Mouse (Mus musculus): ENCODE results near the gene Akna. TPM values are rescaled to one million over a fixed set of nuclear protein-coding genes. Genes with fewer than 3 reads are reported as not detected.

The Akna gene
- total RNA-seq, 1 experiment from 2014 or later = 4.4 TPM

DNA sequence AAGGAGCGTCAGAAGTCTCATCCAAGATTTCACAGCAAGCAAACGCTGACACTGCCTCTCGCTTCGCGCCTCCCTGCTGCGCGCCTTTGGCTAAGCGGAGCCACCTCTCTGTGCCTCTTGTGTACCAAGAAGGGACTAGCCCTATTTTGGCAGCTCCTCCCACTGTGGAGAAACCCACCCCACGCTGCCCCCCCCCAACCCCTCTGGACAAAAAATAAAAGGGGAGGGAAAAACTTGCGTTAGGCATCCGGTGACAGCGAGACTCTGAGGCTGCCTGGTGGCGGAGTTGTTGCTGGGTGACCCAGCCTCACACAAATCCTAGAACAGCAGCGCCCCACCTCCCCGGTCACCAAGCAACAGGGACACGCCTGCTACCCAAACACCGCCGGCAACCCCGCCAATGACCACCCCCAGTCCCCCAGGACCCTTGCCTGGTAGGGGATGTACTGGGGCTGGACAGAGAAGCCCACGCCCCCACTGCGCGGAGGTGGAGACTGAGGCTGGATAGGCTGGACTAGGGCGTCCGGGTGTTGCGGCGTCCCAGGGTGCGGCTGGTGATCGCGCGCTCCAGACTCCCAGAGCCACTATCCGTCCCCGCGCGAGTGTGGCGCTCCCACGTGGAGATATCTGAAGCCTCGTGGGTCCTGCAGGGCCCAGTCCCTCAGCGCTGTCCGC, 6.9 kb upstream of the Akna start:
- peak; percentile 73 for DNase-seq

DNA sequence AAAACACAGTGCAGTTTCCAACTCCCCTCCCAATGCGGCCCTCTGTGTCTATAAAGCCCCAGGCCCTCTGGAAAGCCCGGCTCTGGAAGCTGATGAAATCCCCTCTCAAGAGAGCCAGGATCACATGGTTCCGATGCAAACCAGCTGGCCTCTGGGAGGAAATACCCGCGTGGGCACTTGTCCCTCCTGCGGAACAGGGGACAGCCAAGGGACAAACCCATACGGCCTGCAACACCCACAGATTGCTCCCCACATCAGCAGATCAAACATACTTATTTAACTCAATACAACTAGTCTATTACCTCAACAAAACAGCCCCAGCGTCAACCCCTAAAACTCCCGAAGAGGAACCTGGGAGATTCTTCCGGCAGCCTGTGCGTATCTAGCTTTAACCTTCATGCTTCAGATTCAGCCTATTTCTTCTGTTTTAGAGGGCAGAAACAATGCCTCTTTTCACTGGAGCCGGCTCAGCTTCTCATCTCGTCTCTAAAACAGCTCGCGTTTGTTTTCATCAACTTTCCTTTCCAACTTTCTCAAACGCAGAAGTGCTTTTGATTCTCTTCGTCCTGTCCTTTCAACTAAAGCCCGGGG, 6.3 kb upstream of the Akna start:
- peak; percentile 47 for DNase-seq

GRCm38 (mm10) chr4:63408649-63409048, 5.5 kb upstream of the Akna start:
- peak; percentile 67 for DNase-seq

DNA sequence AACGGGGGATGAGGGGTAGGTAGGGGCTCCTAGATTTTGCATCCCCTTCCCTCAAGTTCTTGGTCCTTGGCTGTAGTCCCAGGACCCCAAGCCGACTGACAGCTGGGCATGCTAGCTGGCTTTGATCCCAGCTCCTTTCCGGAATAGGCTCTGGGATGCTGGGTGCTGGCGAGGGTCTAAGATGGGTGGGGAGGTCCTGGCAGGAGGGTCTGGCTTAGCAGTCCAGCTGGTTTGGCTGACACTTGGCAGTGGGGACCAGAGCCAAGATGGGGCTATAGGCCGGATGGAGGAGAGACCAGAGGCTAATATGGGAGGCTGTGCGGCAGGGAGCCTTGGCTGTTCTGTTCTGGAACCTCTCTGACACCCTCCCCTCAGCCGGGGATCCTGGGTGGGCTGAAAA, 5.1 kb upstream of the Akna start:
- no peak for DNase-seq

DNA sequence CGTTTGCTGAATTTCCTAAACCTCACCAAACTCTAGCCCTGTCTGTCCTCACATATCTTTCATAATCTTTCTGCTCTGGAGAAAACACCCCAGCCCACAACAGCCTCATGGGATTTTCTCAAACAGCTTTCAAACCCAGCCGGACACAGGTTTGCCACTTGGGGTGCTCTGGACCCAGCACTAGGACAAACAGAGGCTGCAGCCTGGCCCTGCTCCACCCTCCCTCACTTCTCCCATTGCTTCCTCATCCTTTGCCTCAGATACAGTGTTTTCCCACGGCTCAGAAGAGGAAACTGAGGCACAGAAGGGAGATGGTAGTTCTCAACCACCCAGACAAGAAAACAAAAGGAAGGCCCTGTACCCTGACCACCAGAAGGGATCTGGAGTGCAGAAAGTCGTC, 2.5 kb upstream of the Akna start:
- DNase-seq = no peak

GRCm38 (mm10) chr4:63405051-63405450, 1.9 kb upstream of the Akna start:
- no peak for DNase-seq

GRCm38 (mm10) chr4:63404205-63404604, 1.1 kb upstream of the Akna start:
- DNase-seq = peak; percentile 39

DNA sequence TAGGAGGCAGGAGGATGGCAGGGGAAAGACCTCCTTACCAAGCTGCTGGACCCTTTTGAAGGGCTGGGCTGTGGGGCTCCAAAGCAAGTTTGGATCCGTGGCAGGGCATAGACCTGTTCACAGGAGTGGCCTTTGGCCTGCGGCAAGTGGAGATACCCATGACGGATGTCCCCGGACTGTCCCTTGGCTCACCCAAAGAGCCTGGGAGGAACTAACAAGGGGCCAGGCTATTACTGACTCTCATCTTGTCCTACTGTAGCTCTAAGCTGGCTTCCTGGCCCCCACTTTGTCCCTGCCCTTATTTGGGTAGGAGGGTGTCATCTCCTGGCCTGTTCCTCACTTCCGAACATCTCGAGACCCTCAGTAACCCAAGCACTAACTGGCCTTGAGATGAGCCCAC, 596 bp downstream of the Akna start:
- peak; percentile 44 for DNase-seq

DNA sequence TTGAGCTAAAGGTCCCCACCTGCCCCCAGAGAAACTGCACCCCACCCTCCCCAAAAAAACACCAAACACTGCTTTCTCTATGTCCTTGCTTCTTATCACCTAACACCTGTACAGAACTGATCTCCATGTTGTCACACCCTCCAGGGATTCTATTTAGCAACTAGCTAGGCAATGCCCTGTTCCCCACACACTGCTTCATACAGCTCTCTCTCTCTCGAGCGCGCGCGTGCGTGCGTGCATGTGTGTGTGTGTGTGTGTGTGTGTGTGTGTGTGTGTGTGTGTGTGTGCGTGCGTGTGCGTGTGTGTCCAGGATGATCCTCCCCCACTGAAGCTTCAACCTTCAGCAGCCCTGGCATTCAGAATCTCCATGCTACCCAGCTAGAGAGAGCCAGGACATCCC, 1.1 kb downstream of the Akna start:
- no peak for DNase-seq

- no peak for DNase-seq
Measured at GRCm38 (mm10) chr4:63401620-63402019, 1.5 kb downstream of the Akna start.

- no peak for DNase-seq
Measured at GRCm38 (mm10) chr4:63400541-63401306, 2.4 kb downstream of the Akna start.

GRCm38 (mm10) chr4:63399691-63400270, 3.4 kb downstream of the Akna start:
- no peak for DNase-seq

DNA sequence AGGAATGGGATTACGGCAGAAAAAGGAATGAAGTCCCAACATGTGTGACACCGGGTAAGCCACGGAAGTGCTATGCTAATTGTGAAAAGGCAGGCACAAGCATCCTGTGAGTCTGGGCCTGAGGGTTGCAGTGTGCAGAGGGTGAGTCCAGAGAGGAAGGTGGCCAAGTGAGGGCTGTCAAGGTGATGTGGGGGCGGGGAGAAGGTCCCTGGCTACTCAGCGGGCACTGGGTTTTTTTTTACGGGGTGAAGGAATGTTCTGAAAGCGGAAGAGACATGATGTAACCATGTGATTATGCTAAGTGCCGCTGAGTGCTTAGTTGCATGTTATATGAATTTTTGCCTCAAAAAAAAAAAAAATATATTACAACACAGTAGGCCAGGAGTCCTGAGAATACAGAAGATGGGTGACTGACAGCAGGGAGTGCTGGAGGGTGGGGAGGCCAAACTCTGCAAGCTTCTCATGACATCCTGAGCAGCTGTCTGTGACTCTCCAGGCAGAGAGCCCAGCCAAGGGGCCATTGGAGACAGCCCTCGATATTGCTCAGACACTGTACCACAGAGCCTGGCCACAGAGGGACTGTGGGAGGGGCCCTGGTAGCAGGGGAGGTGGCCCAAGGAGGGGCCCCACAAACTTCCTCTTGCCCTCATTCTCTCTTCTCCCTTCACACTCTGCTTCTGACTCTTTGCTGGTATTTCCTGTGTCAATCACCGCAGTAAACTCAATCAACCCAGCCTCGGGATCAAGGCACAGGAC, 4.1 kb downstream of the Akna start:
- peak; percentile 46 for DNase-seq

DNA sequence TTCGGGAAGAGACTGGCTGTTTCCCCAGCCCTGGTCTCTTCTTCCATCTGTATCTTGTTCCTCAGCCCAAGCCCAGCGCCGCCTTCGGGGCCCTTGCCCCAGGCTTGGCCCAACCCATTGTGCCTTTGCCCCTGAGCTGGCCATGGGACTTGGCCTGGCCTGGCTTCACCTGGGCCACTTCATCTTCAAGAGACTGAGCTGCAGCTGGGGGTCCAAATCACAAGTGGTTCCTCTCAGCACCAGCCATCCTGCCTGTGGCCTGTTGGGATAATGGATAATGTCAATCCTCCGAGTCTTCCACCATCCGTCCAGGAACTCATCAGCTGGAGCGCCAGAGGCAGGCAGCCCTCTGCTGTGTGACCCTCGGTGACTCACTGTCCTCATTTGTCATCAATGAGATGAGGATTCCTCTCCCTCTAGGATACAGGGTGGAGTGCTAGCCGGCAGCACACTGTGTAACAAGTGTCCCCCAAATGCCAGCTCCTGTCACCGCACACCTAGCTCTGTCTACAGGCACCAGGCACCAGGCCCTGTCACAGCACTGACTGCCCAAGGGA, 5.1 kb downstream of the Akna start:
- DNase-seq = no peak

DNA sequence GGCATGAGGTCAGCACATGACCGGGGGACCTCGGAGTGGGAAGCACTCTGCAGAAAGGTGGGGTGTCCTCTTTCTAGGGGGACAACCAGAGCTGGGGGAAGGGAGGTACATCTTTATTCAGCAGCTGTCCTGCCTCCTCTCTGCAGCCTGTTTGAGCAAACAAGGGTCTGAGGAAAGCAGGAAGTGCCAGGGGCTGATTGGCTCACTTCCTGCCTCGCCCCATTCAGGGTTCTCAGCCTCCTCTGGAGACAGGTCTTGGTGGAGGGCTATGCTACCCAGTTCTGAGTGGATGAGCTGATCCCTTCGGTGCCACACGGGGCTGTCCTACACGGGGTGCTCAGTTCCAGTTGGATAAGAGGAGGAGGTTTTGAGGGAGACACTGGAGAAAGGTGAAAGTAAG, 11.8 kb downstream of the Akna start:
- no peak for DNase-seq

DNA sequence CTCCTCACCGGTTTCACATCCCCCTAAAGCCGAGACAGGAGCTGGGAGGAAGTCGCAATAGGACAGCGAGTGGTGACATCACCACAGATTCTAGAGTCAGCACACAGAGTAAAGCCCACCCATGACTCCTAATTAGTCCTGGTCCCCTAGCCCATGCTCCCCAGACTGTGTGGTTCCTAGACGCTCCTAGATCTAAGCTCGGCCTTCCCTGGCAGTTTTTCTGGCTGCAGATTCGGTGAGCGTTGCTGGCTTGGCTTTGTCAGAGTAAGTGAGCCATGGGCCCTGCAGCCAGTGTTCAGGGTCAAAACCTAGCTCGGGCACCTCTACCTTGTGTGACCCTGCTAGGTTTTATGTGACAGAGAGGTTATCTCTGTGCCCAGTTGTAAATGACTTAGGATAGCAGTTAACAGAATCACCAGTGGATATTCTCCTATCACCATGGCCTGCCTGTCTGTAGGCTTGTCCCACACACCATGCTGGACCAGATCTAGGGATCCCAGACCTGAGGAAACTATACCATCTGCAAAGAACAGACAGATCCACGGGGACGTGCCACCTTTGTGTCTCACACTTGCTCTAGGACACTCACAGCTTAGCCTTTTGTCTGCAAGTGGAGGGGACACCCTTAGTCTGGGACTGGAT, 13.1 kb downstream of the Akna start:
- no peak for DNase-seq

DNA sequence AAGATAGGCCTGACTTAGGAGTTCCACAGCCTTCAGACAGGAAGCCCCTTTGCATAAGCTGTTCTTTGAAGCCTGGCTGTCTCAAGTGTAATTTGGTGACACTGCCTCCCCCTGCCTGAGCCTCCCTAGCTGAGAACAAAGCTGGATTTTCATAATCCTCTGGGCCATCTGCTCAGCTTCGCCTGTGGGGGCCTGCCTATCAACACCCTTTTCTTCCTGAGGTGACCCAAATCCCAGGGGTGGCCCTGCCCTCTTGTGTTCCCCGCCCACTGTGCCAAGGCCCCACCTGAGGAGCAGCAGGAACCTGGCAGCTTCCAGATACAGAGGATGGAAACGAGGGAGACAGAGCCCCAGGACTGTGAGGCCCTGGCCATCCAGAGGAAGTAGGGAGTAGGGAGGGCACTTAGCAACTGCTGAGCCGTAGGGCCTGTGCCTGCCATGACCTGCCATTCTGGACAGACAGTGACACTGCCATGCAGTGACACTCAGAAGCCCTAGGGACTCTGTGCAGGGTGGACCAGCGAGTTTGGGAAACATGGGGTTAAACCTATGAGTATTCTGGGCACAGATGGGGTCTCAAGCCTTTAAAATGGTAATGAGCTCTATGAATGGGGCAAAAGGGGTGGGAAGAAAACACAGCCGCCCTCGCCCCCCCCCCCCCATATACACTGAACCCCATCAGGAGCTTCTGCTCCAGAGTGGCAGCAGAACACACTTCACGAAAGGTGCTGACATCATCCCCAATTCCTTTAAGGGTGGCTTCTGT, 13.8 kb downstream of the Akna start:
- no peak for DNase-seq

DNA sequence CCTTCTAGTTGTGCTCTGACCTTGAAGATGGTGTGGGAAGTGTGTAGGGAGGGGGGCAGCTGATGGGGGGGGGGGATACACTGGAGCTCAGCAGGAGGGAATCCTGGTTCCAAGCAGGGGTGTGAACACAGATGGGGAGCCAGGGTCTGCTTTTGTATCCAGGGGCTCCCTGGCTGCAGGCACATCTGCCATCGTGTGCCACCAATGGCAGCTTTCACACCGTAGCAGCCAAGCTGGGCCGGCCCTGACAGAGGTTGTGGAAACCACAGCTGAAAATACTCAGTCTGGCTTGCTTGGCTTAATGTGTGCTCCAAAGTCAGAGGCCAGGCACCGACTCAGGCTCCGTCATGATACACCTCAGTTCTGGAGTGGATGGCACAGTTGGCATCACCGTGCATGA, 15.1 kb downstream of the Akna start:
- no peak for DNase-seq

GRCm38 (mm10) chr4:63385784-63386183, 17.4 kb downstream of the Akna start:
- DNase-seq = no peak

DNA sequence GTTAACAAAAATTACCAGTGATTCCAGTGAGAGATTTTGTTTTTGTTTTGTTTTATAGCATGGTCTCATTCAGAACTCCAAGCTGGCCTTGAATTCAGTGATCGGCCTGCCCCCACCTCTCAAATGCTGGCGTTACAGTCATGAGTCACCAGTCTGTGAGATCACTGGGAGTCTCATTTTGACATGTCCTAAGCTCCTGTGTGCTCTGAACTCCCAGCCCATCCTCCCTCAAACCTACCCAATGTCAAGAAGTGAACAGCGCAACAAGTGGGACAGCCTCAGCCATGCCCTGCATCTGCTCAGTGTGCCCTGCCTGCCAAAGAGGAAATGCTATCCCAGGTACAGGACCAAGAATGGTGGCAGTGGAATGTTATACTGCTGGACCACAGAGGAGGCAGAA, 17.9 kb downstream of the Akna start:
- DNase-seq = peak; percentile 50

GRCm38 (mm10) chr4:63384262-63384661, 18.9 kb downstream of the Akna start:
- DNase-seq = no peak
